Mouse (Mus musculus): ENCODE results near the gene Spen. TPM values are rescaled to one million over a fixed set of nuclear protein-coding genes. Genes with fewer than 3 reads are reported as not detected.
A peak's percentile ranks its signal among the peaks of the same experiment; 100 is the strongest.

Gene Spen
- total and polyA plus RNA-seq, 3 experiments, result 10.7 to 28.9 (median 28.0) TPM

GRCm38 (mm10) chr4:141541851-141542250, 3.5 kb upstream of the Spen start:
- WGBS, result 60% methylated on average over 7 of the region's 7 CpGs
- Histone ChIP-seq H3K27ac (peak overlapping the region; percentile 36), H3K36me3 (ENCODE audit: control insufficient read depth, insufficient read depth, low read length) (peaks cover 3% of the 10 kb centered on the region; the same call in 1 of the 2 replicates), H3K4me3 (no peak overlapping the region), H3K9ac (ENCODE audit: low read depth, low read length) (no peak overlapping the region), H3K4me1 (ENCODE audit: control insufficient read depth, insufficient read depth, low read length) (0 out of 2 replicates have a peak, but pooled peaks cover 1% of the 10 kb centered on the region), H3K79me2 (replicated peaks; ENCODE audit: control insufficient read depth, insufficient read depth, low read length) (no peaks in the 10 kb centered on the region), H3K27me3 (ENCODE audit: control insufficient read depth, insufficient read depth, low read length) (no peaks in the 10 kb centered on the region)
- intact Hi-C loops (cut with DNase I), result no loop called here
- DNase-seq, result no peak
- TF ChIP-seq CTCF (IDR thresholded peaks at IDR 0.05) (no peak), POLR2A (IDR thresholded peaks at IDR 0.05; ENCODE audit: insufficient read depth, low read depth, low read length) (0 out of 2 replicates have a peak, but pooled peaks have one; percentile 21)

DNA sequence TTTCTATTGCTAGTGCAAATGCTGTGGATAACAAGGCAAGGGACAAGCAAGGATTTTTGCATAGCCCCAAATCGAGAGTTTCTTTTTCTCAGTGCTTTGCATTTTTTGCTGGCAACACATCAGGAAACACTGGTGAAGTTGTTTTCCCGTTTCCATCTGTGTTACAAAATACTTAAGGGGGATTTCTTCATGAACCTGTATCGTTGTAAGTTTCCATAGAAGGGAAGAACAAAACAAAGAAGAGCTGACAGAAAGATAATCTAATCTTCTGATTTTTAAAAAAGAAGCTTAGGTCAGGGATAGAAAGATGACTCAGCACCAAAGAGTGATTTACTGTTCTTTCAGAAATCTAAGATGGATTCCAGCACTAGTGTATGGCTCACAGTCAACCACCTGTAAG, 2.4 kb upstream of the Spen start:
- intact Hi-C loops (cut with DNase I), result no loop called here
- WGBS, result 53% methylated on average over 3 of the region's 3 CpGs
- peaks cover 1% of the 10 kb centered on the region; the same call in 1 of the 2 replicates for H3K4me1 ChIP-seq (ENCODE audit: control insufficient read depth, insufficient read depth, low read length)
- peaks cover 3% of the 10 kb centered on the region; the same call in 1 of the 2 replicates for H3K79me2 ChIP-seq (replicated peaks; ENCODE audit: control insufficient read depth, insufficient read depth, low read length)
- H3K9ac ChIP-seq (ENCODE audit: low read depth, low read length), result no peak overlapping the region
- peaks cover 3% of the 10 kb centered on the region; the same call in 1 of the 2 replicates for H3K36me3 ChIP-seq (ENCODE audit: control insufficient read depth, insufficient read depth, low read length)
- no peak overlapping the region for H3K27ac ChIP-seq
- H3K4me3 ChIP-seq, result no peak overlapping the region
- no peak for TF ChIP-seq CTCF (IDR thresholded peaks at IDR 0.05)
- no peaks in the 10 kb centered on the region for H3K27me3 ChIP-seq (ENCODE audit: control insufficient read depth, insufficient read depth, low read length)
- DNase-seq, result no peak

DNA sequence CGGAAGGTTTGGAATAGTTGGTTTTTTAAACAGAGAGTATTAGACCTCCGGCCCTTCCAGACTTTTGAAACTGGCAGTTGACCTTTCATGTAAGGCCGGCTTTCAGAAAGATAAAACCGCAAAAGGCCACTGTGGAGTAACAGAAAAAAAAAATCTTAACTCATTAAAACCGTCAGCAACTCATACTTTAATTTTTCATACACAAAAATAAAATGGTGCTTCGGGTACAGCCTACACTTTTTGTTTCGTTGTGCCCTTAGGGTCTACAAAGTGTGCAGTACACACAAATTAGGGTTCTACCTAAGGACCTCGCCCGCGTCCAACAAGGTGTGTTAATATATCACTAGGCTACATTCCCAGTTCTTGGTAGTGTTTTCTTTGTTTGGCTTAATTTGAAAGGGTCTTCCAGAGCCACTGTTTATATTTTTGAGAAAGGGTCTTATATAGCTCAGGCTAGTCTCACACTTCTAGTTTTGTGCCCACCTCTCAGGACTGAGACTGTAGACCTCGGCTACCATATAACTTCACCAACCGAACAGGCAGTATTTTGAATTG, 893 bp upstream of the Spen start:
- Histone ChIP-seq H3K27ac (peak overlapping the region; percentile 97), H3K9ac (ENCODE audit: low read depth, low read length) (peak overlapping the region; percentile 75; the same call in 1 of the 2 replicates), H3K36me3 (ENCODE audit: control insufficient read depth, insufficient read depth, low read length) (peaks cover 5% of the 10 kb centered on the region; the same call in 1 of the 2 replicates), H3K79me2 (replicated peaks; ENCODE audit: control insufficient read depth, insufficient read depth, low read length) (peaks cover 3% of the 10 kb centered on the region; the same call in 1 of the 2 replicates), H3K27me3 (ENCODE audit: control insufficient read depth, insufficient read depth, low read length) (no peaks in the 10 kb centered on the region), H3K4me3 (peak overlapping the region; percentile 53), H3K4me1 (ENCODE audit: control insufficient read depth, insufficient read depth, low read length) (peaks cover 5% of the 10 kb centered on the region)
- TF ChIP-seq EP300 (IDR thresholded peaks at IDR 0.05; ENCODE audit: insufficient read depth, low read depth, low read length), result no peak
- 30% methylated on average over 12 of the region's 12 CpGs for WGBS
- no peak for DNase-seq
- intact Hi-C loops (cut with DNase I), result loop anchor here (2.0 kb wide), 1 partner anchor 36 kb away; no protein-coding TSS in a partner anchor

GRCm38 (mm10) chr4:141537706-141538407, 540 bp downstream of the Spen start:
- Histone ChIP-seq H3K4me3 (peak overlapping the region; percentile 86), H3K27me3 (ENCODE audit: control insufficient read depth, insufficient read depth, low read length) (no peaks in the 10 kb centered on the region), H3K4me1 (ENCODE audit: control insufficient read depth, insufficient read depth, low read length) (peaks cover 5% of the 10 kb centered on the region), H3K79me2 (replicated peaks; ENCODE audit: control insufficient read depth, insufficient read depth, low read length) (peaks cover 5% of the 10 kb centered on the region), H3K36me3 (ENCODE audit: control insufficient read depth, insufficient read depth, low read length) (peaks cover 5% of the 10 kb centered on the region; the same call in 1 of the 2 replicates), H3K27ac (peak overlapping the region; percentile 90), H3K9ac (ENCODE audit: low read depth, low read length) (peak overlapping the region; percentile 91)
- DNase-seq, result peak; percentile 66 to 76
- intact Hi-C loops (cut with DNase I), result loop anchor here (1.0 to 2.0 kb wide), 4 partner anchors 8 to 37 kb away; no protein-coding TSS in a partner anchor
- TF ChIP-seq CTCF (IDR thresholded peaks at IDR 0.05), result no peak
- no peak for TF ChIP-seq POLR2A (IDR thresholded peaks at IDR 0.05; ENCODE audit: insufficient read depth, low read depth, low read length)
- under 1% methylated on average over 100 of the region's 101 CpGs for whole genome bisulfite sequencing

- under 1% methylated on average over 14 of the region's 14 CpGs for WGBS
- Histone ChIP-seq H3K27me3 (ENCODE audit: control insufficient read depth, insufficient read depth, low read length) (no peaks in the 10 kb centered on the region), H3K9ac (ENCODE audit: low read depth, low read length) (peak overlapping the region; percentile 63), H3K79me2 (replicated peaks; ENCODE audit: control insufficient read depth, insufficient read depth, low read length) (peaks cover 5% of the 10 kb centered on the region), H3K27ac (peak overlapping the region; percentile 90), H3K36me3 (ENCODE audit: control insufficient read depth, insufficient read depth, low read length) (peaks cover 5% of the 10 kb centered on the region; the same call in 1 of the 2 replicates), H3K4me1 (ENCODE audit: control insufficient read depth, insufficient read depth, low read length) (peaks cover 5% of the 10 kb centered on the region), H3K4me3 (peak overlapping the region; percentile 86)
- TF ChIP-seq CTCF (IDR thresholded peaks at IDR 0.05) (no peak), EP300 (IDR thresholded peaks at IDR 0.05; ENCODE audit: insufficient read depth, low read depth, low read length) (no peak)
- DNase-seq, result no peak
- intact Hi-C loops (cut with DNase I), result loop anchor here (2.0 kb wide), 1 partner anchor 24 kb away; no protein-coding TSS in a partner anchor
Observed at GRCm38 (mm10) chr4:141537226-141537610, 1.2 kb downstream of the Spen start.

Data from heart, adult 2 months (tissue).